Mouse (Mus musculus) lung, postnatal 10 days (tissue): ENCODE results near the gene Usp28.

ENCODE experiments used
- DNase-seq: peaks from one replicate; pipeline ENCODE4 v3.0.0; 2021

Gene Usp28

GRCm38 (mm10) chr9:49024529-49024928, 39.4 kb downstream of the Usp28 start:
- DNase-seq, result no peak

GRCm38 (mm10) chr9:49034764-49035163, 49.6 kb downstream of the Usp28 start:
- DNase-seq, result no peak

GRCm38 (mm10) chr9:49050901-49051300, 65.7 kb downstream of the Usp28 start:
- no peak for DNase-seq

GRCm38 (mm10) chr9:49051349-49051748, 66.2 kb downstream of the Usp28 start:
- DNase-seq, result peak; percentile 80

GRCm38 (mm10) chr9:49054028-49054427, 68.9 kb downstream of the Usp28 start:
- no peak for DNase-seq

- peak; percentile 96 for DNase-seq
Observed at GRCm38 (mm10) chr9:49055333-49056205, 70.4 kb downstream of the Usp28 start, which contains the start of gene Zw10. Gene Zw10 (plus strand): TSS chr9:49055613.

- DNase-seq, result no peak
Observed at GRCm38 (mm10) chr9:49076847-49077246, 91.7 kb downstream of the Usp28 start.

- DNase-seq, result no peak
Observed at GRCm38 (mm10) chr9:49081107-49081506, 95.9 kb downstream of the Usp28 start, which contains the start of gene Tmprss5. Gene Tmprss5 (plus strand): TSS chr9:49081260.

GRCm38 (mm10) chr9:49081561-49081960, 96.4 kb downstream of the Usp28 start:
- peak; percentile 74 for DNase-seq

- no peak for DNase-seq
Observed at GRCm38 (mm10) chr9:49087317-49087716, 102.1 kb downstream of the Usp28 start.
